Mouse (Mus musculus) thymus, postnatal 4 days (tissue): ENCODE results near the gene Slc17a2.

Experiments used
- DNase-seq: peaks from one replicate; pipeline ENCODE4 v3.0.0; 2021

Gene Slc17a2

GRCm38 (mm10) chr13:23799405-23799804, 7.4 kb upstream of the Slc17a2 start:
- DNase-seq, result no peak

DNA sequence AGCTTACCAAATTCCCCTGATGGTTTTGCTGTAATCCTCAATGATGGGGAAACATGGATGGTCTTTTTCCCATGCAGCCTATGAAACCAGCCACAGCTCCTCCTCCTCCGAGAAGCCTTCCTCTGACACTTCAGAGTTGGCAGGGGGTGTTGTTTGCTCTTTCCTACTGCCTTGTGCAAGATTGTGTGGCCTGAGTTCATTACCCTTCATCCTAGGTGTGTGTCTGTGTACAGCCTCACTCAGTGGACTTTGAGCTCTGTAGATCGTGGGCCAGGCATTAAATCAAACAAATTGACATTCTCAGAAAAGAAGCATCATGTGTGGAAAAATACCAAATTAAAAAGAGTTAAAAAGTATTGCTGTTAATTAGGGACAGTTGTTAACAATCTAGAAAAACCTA, 2.3 kb upstream of the Slc17a2 start:
- no peak for DNase-seq

- DNase-seq, result no peak
These were observed 9.4 kb downstream of the Slc17a2 start for GRCm38 (mm10) chr13:23816148-23816547.

DNA sequence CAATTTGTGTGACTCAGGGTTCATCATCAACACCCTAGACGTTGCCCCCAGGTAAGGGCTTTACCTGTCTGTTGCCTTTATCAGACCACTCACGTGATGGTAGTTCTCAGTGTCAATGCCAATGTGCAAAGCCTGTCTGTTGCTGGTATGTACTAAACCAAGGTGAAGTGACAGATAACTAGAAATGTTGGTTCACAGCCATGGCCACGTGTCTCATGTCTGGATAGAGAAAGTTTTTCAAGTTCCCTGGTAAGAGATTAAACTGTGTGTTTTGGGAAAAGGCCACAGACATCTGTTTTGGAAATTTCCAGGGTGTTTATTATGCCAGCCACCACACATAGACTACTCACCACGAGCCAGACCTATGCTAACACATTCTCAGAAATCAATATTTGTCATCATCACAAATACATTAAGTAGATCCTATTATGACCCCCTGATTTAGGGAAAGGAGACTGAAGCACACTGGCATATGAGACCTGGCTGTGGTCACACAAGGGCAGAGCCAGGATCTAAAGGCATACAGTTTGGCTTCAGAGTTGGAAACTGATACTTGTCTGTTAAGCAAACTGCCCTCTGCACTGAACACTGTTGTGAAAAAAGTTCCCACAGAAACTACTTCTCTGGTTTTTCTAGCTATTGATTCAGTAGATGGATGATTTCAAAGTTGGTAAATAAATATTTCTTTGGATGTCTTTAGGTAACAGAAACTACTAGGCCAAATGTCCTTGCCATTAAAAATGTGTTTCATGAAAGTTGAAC, 13.6 kb downstream of the Slc17a2 start:
- no peak for DNase-seq

GRCm38 (mm10) chr13:23822213-23822612, 15.4 kb downstream of the Slc17a2 start:
- no peak for DNase-seq

GRCm38 (mm10) chr13:23826606-23827005, 19.8 kb downstream of the Slc17a2 start:
- no peak for DNase-seq

GRCm38 (mm10) chr13:23833053-23833452, 26.3 kb downstream of the Slc17a2 start:
- peak; percentile 24 for DNase-seq

GRCm38 (mm10) chr13:23834836-23835235, 28.0 kb downstream of the Slc17a2 start:
- no peak for DNase-seq

GRCm38 (mm10) chr13:23836630-23837029, 29.8 kb downstream of the Slc17a2 start:
- no peak for DNase-seq

GRCm38 (mm10) chr13:23839308-23839707, 32.5 kb downstream of the Slc17a2 start, which contains the start of gene Slc17a3:
TSS of gene Slc17a3 (plus strand) at chr13:23839434.
- DNase-seq, result no peak

GRCm38 (mm10) chr13:23845851-23846250, 39.1 kb downstream of the Slc17a2 start:
- DNase-seq, result no peak

DNA sequence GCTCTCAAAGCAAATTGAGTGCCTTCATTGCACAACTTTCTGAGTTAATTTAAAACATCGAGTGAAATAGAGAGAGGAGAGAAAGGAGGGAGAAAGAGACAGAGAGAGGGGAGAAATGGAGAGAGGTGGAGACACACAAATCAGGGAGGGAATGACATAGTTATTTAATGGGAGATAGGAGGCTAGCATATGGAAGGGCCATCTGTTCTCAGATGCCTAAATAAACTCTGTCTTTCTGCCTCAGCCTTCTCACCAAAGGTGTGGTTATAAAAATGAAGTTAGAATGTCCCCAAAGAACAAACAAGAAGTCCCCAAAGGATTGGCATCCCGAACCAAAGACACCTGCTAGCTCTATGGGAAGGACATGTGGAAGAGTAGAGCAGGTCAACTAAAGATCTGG, 42.5 kb downstream of the Slc17a2 start:
- DNase-seq, result no peak

- no peak for DNase-seq
These were observed 49.6 kb downstream of the Slc17a2 start for GRCm38 (mm10) chr13:23856401-23856800.

DNA sequence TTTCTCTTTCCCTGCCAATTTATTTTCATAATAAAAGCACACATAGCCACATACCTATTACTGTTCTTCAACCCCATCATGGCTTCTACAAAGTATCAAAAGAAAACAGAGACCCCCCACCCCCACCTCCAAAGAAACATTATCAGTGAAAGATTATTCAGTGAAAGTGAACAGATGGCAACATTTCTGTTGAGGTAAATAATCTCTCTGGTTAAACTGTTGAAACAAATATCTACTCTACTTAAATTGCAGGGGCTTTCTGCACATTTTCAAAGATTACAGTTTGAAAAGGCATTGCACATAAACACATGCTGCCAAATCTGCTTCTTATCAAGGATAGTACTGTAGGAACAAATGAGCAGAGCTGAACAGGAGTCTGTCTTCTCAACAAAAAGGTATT, 55.0 kb downstream of the Slc17a2 start:
- DNase-seq, result no peak

- DNase-seq, result no peak
These were observed 57.9 kb downstream of the Slc17a2 start for GRCm38 (mm10) chr13:23864711-23865110.

DNA sequence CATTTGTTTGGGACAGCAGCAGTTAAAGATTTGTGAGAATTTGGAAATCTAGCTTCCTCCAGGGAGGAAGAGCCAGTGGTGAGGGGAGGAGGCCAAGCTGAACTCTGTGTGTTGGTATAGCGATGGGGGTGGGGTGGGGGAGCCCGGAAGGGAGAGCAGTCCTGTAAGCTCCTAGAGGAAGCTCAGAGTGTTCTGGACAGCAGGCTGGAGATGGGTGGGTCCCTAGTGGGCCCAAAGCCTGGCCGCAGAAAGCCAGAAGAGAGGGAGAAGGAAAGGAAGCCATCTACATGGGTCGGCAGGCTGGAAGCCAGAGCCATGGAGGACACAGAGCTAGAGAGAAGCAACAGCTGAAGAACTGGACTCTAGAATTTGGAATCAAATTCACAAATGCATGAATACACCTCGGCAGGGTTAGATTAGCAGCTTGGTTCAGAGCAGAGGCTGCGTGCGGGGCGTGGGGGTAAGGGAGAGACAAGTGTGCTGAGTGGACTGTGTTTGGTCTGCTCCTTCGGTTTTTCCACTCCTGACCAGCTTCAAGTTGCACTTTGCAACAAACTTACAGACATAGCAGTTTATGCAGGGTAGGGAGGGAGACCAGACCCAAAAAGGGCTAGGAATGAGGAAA, 59.4 kb downstream of the Slc17a2 start:
- DNase-seq, result no peak

GRCm38 (mm10) chr13:23867000-23867399, 60.2 kb downstream of the Slc17a2 start:
- no peak for DNase-seq

DNA sequence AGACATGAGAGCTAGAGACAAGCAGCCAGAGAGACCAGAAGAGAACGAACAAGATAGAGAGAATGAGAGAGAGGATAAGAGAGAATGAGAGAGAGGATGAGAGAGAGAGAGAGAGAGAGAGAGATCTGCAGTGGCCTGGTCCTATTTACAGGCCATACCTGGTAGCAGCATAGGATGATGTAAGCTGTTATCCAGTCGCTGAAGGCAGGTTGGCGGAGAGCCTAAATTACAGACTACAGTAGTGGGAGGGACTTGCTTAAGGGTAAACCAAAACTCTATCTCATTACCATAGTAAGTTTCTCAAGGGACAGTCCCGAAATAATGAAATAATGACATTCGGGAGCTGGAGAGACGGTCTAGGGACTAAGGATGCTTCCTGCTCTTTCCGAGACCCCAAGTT, 60.6 kb downstream of the Slc17a2 start, which contains the start of gene Slc17a1:
Gene Slc17a1, plus strand, starts transcription at position 346 of the 400 bp plus-strand sequence.
- DNase-seq, result no peak

DNA sequence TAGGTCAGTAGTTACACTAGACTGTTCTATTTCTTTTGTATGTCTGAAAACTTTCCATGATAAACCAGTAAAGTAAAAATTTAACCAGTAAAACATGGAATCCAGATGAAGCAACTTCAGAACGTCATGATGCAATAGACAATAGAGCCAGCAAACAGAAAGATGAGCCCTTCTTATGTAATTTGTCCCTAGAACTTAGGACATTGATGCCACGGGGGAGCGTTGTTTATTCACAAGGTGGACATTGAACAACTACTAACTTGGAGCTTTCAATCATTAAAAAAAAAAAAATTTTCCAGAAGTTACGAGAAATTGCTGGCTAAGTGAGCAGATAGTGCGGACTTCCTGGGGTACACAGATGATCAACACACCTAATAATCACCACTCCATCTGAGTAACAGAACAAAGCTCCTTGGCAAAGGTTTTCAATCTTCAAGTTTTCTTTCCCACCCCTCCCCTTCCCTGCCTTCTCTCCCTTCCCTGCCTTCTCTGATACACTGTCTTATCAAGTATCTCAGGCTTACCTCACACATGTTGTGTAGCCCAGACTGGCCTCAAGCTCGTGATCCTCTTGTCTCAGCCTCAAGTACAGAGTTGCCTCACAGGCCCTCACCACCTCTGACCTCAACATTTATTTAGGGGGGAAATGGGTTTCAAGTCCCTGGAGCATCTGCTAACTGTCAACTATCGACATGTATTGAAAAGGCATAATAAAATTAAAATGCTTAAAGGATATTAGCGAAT, 62.2 kb downstream of the Slc17a2 start:
- DNase-seq, result no peak

DNA sequence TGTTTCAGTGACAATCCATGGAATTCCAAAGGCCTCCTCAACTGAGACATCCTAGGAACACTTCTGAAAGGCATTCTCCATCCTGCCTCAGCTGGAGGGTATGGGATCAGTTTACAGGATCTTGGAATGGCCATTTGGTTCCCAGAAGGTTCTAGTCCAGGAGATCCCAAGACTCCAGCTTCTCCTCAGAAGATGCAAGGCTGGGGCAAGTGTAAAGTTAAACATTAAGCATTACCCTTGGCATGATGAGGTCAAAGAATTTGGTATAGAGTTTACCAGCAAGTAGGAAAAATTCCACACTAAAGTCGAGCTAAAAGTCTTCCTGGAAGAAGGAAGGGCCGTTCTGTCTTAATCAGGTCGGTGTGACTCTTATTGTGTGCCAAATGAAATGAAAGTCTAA, 63.2 kb downstream of the Slc17a2 start:
- DNase-seq, result no peak

- DNase-seq, result no peak
These were observed 66.3 kb downstream of the Slc17a2 start for GRCm38 (mm10) chr13:23873141-23873540.
